Mouse (Mus musculus) E14TG2a.4 (cell line): ENCODE results near the gene Stra6.

Source experiments
- H3K27me3 ChIP-seq: 2 replicates; pipeline ENCODE4 v1.6.1; 2014; ENCODE audit warnings: low read length, control low read depth; ENCODE audit not compliant: insufficient read depth
- H3K36me3 ChIP-seq: 2 replicates; pipeline ENCODE4 v1.6.1; 2014; ENCODE audit warnings: low read length, control low read depth; ENCODE audit not compliant: insufficient read depth
- H3K4me1 ChIP-seq: replicated peaks from 2 replicates; pipeline ENCODE4 v1.6.1; 2014; ENCODE audit warnings: low read depth, low read length, control low read depth
- H3K4me3 ChIP-seq: replicated peaks from 2 replicates; pipeline ENCODE4 v1.5.1; 2014; ENCODE audit warnings: mild to moderate bottlenecking, low read length
- H3K9me3 ChIP-seq: 2 replicates; pipeline ENCODE4 v1.6.1; 2014; ENCODE audit warnings: low read length, control low read depth
- CTCF ChIP-seq: conservative IDR thresholded peaks from 2 replicates; pipeline ENCODE4 v1.5.1; 2014; ENCODE audit warnings: low read length
- NANOG ChIP-seq: IDR thresholded peaks from 2 replicates; pipeline ENCODE4 v1.6.1; 2014; ENCODE audit warnings: borderline replicate concordance, low read length, mixed read lengths
- POU5F1 ChIP-seq: IDR thresholded peaks from 2 replicates; pipeline ENCODE4 v1.6.1; 2014; ENCODE audit warnings: low read length, borderline replicate concordance

The Stra6 gene

GRCm38 (mm10) chr9:58055666-58056065 is 7.9 kb upstream of the Stra6 start:
- Histone ChIP-seq H3K4me1 (peaks cover 32% of the 10 kb centered on the region), H3K9me3 (no peaks in the 10 kb centered on the region), H3K4me3 (no peak overlapping the region), H3K36me3 (no peaks in the 10 kb centered on the region), H3K27me3 (peaks cover 54% of the 10 kb centered on the region)
- no peak for TF ChIP-seq POU5F1
- TF ChIP-seq CTCF, result no peak
- no peak for TF ChIP-seq NANOG

GRCm38 (mm10) chr9:58059920-58060319 is 3.7 kb upstream of the Stra6 start:
- H3K36me3 ChIP-seq, result no peaks in the 10 kb centered on the region
- peaks cover 73% of the 10 kb centered on the region for H3K27me3 ChIP-seq

GRCm38 (mm10) chr9:58060677-58061667 is 2.6 kb upstream of the Stra6 start:
- Histone ChIP-seq H3K4me1 (peaks cover 21% of the 10 kb centered on the region), H3K9me3 (no peaks in the 10 kb centered on the region), H3K4me3 (no peak overlapping the region), H3K36me3 (no peaks in the 10 kb centered on the region), H3K27me3 (peaks cover 69% of the 10 kb centered on the region)
- TF ChIP-seq CTCF (no peak), POU5F1 (no peak), NANOG (no peak)

More at GRCm38 (mm10) chr9:58059920-58060319, 3.7 kb upstream of the Stra6 start:
- Histone ChIP-seq H3K9me3 (no peaks in the 10 kb centered on the region), H3K4me3 (no peak overlapping the region), H3K4me1 (peaks cover 21% of the 10 kb centered on the region)
- TF ChIP-seq POU5F1, result no peak
- no peak for TF ChIP-seq CTCF
- no peak for TF ChIP-seq NANOG

GRCm38 (mm10) chr9:58065532-58065931 is 1.9 kb downstream of the Stra6 start:
- H3K36me3 ChIP-seq, result no peaks in the 10 kb centered on the region
- no peaks in the 10 kb centered on the region for H3K9me3 ChIP-seq
- H3K4me3 ChIP-seq, result no peak overlapping the region
- peaks cover 61% of the 10 kb centered on the region for H3K27me3 ChIP-seq
- peaks cover 18% of the 10 kb centered on the region for H3K4me1 ChIP-seq
- no peak for TF ChIP-seq NANOG
- no peak for TF ChIP-seq POU5F1
- TF ChIP-seq CTCF, result no peak

- no peaks in the 10 kb centered on the region for H3K9me3 ChIP-seq
- H3K27me3 ChIP-seq, result peaks cover 64% of the 10 kb centered on the region
- H3K4me1 ChIP-seq, result peaks cover 13% of the 10 kb centered on the region
- no peaks in the 10 kb centered on the region for H3K36me3 ChIP-seq
- TF ChIP-seq CTCF, result no peak
- no peak for TF ChIP-seq POU5F1
- TF ChIP-seq NANOG, result no peak
- no peak overlapping the region for H3K4me3 ChIP-seq
Observed at GRCm38 (mm10) chr9:58065977-58066730, 2.6 kb downstream of the Stra6 start.

GRCm38 (mm10) chr9:58066731-58067095 is 3.1 kb downstream of the Stra6 start:
- H3K9me3 ChIP-seq, result no peaks in the 10 kb centered on the region
- no peaks in the 10 kb centered on the region for H3K36me3 ChIP-seq
- TF ChIP-seq CTCF (no peak), POU5F1 (no peak), NANOG (no peak)
- peaks cover 61% of the 10 kb centered on the region for H3K27me3 ChIP-seq
- H3K4me1 ChIP-seq, result peaks cover 7% of the 10 kb centered on the region
- H3K4me3 ChIP-seq, result no peak overlapping the region

GRCm38 (mm10) chr9:58067546-58067945 is 4.0 kb downstream of the Stra6 start:
- Histone ChIP-seq H3K4me1 (peaks cover 7% of the 10 kb centered on the region), H3K27me3 (peaks cover 57% of the 10 kb centered on the region), H3K36me3 (no peaks in the 10 kb centered on the region), H3K9me3 (no peaks in the 10 kb centered on the region), H3K4me3 (no peak overlapping the region)
- TF ChIP-seq CTCF (no peak), NANOG (no peak), POU5F1 (no peak)

GRCm38 (mm10) chr9:58074561-58074960 is 11.0 kb downstream of the Stra6 start:
- Histone ChIP-seq H3K36me3 (no peaks in the 10 kb centered on the region), H3K4me3 (no peak overlapping the region), H3K4me1 (no peaks in the 10 kb centered on the region), H3K9me3 (no peaks in the 10 kb centered on the region), H3K27me3 (peaks cover 77% of the 10 kb centered on the region)
- TF ChIP-seq POU5F1, result no peak
